Mouse (Mus musculus) hindbrain, embryonic 10.5 days (tissue): ENCODE measurements around the gene Stk36. TPM values are rescaled to one million over a fixed set of nuclear protein-coding genes. Genes with fewer than 3 reads are reported as not detected.

Experiments
- polyA plus RNA-seq: library from polyadenylated mRNA; unstranded; fragments of >200 nt; fragmentation: Nextera tagmentation; extraction: Ambion mirVana; gene quantifications from 2 replicates; pipeline ENCODE4 v1.2.1, GENCODE M21; 2016

The Stk36 gene
- polyA plus RNA-seq, 1 experiment from 2014 or later = 21.8 TPM

Other genes with a start within 250 kb of the Stk36 start
- gene Catip, start 239.3 kb upstream of the Stk36 start, polyA plus RNA-seq = 0.37 and 1.4 TPM in 2 replicates
- 1.8 and 3.0 TPM in 2 replicates for gene Slc11a1, start 226.2 kb upstream of the Stk36 start, polyA plus RNA-seq
- gene Ctdsp1, start 209.9 kb upstream of the Stk36 start, polyA plus RNA-seq = 34.3 and 35.7 TPM in 2 replicates
- gene Vil1, start 192.1 kb upstream of the Stk36 start, polyA plus RNA-seq = 0.21 and 0.24 TPM in 2 replicates
- gene Cnot9, start 95.4 kb upstream of the Stk36 start, polyA plus RNA-seq = 84.6 and 100 TPM in 2 replicates
- gene Plcd4, start 58.6 kb upstream of the Stk36 start, polyA plus RNA-seq = 1.1 and 1.3 TPM in 2 replicates
- 34.0 and 45.5 TPM in 2 replicates for gene Usp37, start 57.2 kb upstream of the Stk36 start, polyA plus RNA-seq
- 8.7 and 9.6 TPM in 2 replicates for gene Zfp142, start 13.2 kb upstream of the Stk36 start, polyA plus RNA-seq
- gene Bcs1l, start 13.2 kb upstream of the Stk36 start, polyA plus RNA-seq = 17.4 and 19.4 TPM in 2 replicates
- gene Rnf25, start within 50 bp of the Stk36 start, polyA plus RNA-seq = 33.0 and 37.2 TPM in 2 replicates
- 35.7 and 48.5 TPM in 2 replicates for gene Ttll4, start 60.3 kb downstream of the Stk36 start, polyA plus RNA-seq
- 7.4 and 8.4 TPM in 2 replicates for gene Cyp27a1, start 112.1 kb downstream of the Stk36 start, polyA plus RNA-seq
- 0.12 TPM in 1 of 2 replicates, not detected in the other for gene Prkag3, start 147.8 kb downstream of the Stk36 start, polyA plus RNA-seq
- gene Wnt6, start 170.4 kb downstream of the Stk36 start, polyA plus RNA-seq = 15.5 and 18.2 TPM in 2 replicates
- gene Wnt10a, start 190.1 kb downstream of the Stk36 start, polyA plus RNA-seq = 0.87 and 1.6 TPM in 2 replicates